Mouse (Mus musculus): ENCODE data around the gene Pmvk. TPM values are rescaled to one million over a fixed set of nuclear protein-coding genes. Genes with fewer than 3 reads are reported as not detected.

Gene Pmvk
- polyA plus RNA-seq, 1 experiment from 2014 or later, result 49.7 TPM

DNA sequence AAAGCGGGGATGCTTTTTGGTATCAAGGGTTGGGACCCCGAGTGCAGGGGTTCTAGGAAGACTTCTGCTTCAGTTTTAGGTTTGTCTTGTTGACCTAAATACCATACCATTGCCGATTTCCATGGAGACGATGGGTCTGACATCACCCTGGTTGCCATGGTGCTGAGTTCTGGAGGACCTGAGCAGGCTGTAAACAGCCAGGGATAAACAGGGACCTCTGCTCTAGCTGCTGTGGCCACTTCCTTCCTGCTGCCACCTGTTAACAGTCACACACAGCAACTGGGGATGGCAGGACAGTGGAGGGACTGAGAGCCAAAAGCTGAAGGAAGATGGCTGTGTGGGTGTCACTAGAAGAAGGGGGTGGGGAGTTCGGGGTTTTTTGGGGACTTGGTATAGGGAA is 17.1 kb upstream of the Pmvk start:
- H3K36me3 ChIP-seq (ENCODE audit: control insufficient read depth, insufficient read depth, low read length), result peaks cover 5% of the 10 kb centered on the region; the same call in 1 of the 2 replicates
- peak overlapping the region; percentile 48 for H3K4me3 ChIP-seq (ENCODE audit: low read depth, low read length)
- H3K9me3 ChIP-seq (ENCODE audit: control insufficient read depth, low read length), result no peaks in the 10 kb centered on the region
- peaks cover 5% of the 10 kb centered on the region for H3K4me1 ChIP-seq (replicated peaks; ENCODE audit: control insufficient read depth, insufficient read depth)
- peak; percentile 37 for DNase-seq (ENCODE audit: low spot score)
- peak overlapping the region; percentile 67 for H3K4me2 ChIP-seq (replicated peaks; ENCODE audit: low read depth)
- TF ChIP-seq CTCF (IDR thresholded peaks at IDR 0.05; ENCODE audit: low read depth) (no peak), EP300 (optimal IDR thresholded peaks at IDR 0.05) (no peak)
- peak overlapping the region; percentile 66 for H3K27ac ChIP-seq (replicated peaks)
- peak; percentile 43; the same call in 1 of the 2 replicates for ATAC-seq (ENCODE audit: low FRiP score, low TSS enrichment)
- no peaks in the 10 kb centered on the region for H3K27me3 ChIP-seq (ENCODE audit: control insufficient read depth, insufficient read depth, low read length)
- WGBS, result 28% methylated on average over 5 of the region's 5 CpGs
- H3K9ac ChIP-seq (ENCODE audit: low read length), result peak overlapping the region; percentile 59

DNA sequence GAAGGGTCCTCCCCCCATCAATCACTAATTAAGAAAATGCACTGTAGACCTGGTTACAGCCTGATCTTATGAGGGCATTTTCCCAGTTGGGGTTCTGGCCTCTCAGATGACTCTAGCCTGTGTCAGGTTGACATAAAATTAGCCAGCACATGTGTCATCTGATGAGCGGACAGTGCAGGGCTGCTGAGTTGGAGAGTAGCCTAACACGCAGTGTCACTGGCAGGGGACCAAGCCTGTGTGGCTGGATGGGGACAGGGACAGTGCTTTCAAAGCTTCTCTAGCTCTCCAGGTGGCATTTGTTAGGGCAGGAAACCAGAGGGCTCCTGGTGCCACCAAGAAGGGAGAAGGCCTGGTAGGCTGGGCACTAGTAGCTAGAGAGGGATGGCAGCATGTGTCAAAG is 13.7 kb upstream of the Pmvk start:
- no peak for ATAC-seq (ENCODE audit: low FRiP score, low TSS enrichment)
- H3K9ac ChIP-seq (ENCODE audit: low read length), result no peak overlapping the region
- no peaks in the 10 kb centered on the region for H3K27me3 ChIP-seq (ENCODE audit: control insufficient read depth, insufficient read depth, low read length)
- no peak overlapping the region for H3K4me2 ChIP-seq (replicated peaks; ENCODE audit: low read depth)
- peaks cover 5% of the 10 kb centered on the region for H3K4me1 ChIP-seq (replicated peaks; ENCODE audit: control insufficient read depth, insufficient read depth)
- WGBS, result 88% methylated on average over 2 of the region's 2 CpGs
- no peak overlapping the region for H3K4me3 ChIP-seq (ENCODE audit: low read depth, low read length)
- no peak for DNase-seq (ENCODE audit: low spot score)
- TF ChIP-seq CTCF (IDR thresholded peaks at IDR 0.05; ENCODE audit: low read depth), result no peak
- no peak for TF ChIP-seq EP300 (optimal IDR thresholded peaks at IDR 0.05)
- no peaks in the 10 kb centered on the region for H3K9me3 ChIP-seq (ENCODE audit: control insufficient read depth, low read length)
- no peak overlapping the region for H3K27ac ChIP-seq (replicated peaks)
- H3K36me3 ChIP-seq (ENCODE audit: control insufficient read depth, insufficient read depth, low read length), result peaks cover 7% of the 10 kb centered on the region; the same call in 1 of the 2 replicates

DNA sequence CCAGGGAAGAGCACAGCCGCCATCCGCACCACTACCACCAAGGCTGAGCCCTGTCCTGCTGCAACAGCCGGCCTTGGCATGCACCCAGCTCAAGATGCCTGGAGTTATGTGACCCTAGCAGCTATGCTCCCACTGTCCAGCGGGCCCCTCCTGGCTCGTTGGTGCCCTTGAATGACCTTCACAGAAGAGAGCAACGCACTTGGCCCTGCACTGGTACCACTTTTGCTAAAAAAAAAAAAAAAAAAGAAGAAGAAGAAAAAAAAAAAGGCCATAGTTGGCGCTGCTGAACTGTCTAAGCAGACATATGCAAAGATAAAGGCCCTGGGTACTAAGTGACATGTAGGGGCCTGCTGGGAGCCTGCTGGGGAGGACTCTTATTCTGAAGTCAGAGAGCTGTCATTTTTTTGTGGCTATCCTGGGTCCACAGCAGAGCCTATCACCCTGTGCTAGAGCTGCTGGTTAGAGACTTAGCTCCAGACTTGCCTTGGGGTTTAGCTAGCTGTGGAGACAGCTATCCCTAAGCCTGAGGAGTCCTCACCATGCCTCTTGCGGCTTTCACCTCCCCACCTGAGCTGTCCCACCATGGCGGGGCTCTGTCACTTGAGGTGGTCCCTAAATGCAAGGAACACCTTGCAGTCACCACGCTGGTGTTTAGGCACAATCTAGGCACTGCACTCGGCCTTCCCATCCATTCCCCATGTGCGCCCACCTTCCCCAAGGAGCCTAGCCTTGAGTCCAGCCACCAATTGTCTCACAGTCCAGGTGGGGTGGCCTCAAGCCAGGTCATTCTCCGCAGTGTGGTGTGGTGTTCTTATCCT is 5.4 kb upstream of the Pmvk start:
- Histone ChIP-seq H3K9me3 (ENCODE audit: control insufficient read depth, low read length) (no peaks in the 10 kb centered on the region), H3K27me3 (ENCODE audit: control insufficient read depth, insufficient read depth, low read length) (no peaks in the 10 kb centered on the region), H3K9ac (ENCODE audit: low read length) (no peak overlapping the region), H3K4me1 (replicated peaks; ENCODE audit: control insufficient read depth, insufficient read depth) (no peaks in the 10 kb centered on the region), H3K4me2 (replicated peaks; ENCODE audit: low read depth) (0 out of 2 replicates have a peak overlapping the region, but pooled peaks have one; percentile 5), H3K27ac (replicated peaks) (0 out of 2 replicates have a peak overlapping the region, but pooled peaks have one; percentile 18), H3K4me3 (ENCODE audit: low read depth, low read length) (no peak overlapping the region), H3K36me3 (ENCODE audit: control insufficient read depth, insufficient read depth, low read length) (peaks cover 5% of the 10 kb centered on the region; the same call in 1 of the 2 replicates)
- DNase-seq (ENCODE audit: low spot score), result no peak
- TF ChIP-seq EP300 (optimal IDR thresholded peaks at IDR 0.05), result no peak
- no peak for TF ChIP-seq CTCF (IDR thresholded peaks at IDR 0.05; ENCODE audit: low read depth)
- ATAC-seq (ENCODE audit: low FRiP score, low TSS enrichment), result peak; percentile 4; the same call in 1 of the 2 replicates
- WGBS, result 54% methylated on average over 13 of the region's 13 CpGs

DNA sequence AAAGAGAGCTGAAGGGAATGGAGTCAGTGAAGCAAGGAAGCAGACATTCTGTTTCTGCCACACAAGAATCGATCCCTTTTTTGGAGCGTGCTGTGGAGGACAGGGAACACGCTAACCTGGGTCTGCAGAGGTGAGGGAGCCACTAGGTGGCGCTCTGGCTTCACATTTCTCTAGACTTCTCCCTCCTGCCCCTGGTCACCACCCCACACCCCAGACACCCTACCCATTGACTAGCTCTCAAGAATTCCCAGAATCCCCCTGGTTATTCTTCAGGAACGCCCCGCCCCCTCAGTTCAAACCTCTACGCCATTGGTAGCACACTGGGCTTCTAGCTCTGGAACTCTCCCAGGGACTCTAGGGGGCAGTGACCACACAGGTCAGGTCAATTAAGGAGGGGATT is 4.8 kb upstream of the Pmvk start:
- peaks cover 5% of the 10 kb centered on the region; the same call in 1 of the 2 replicates for H3K36me3 ChIP-seq (ENCODE audit: control insufficient read depth, insufficient read depth, low read length)
- no peak overlapping the region for H3K4me3 ChIP-seq (ENCODE audit: low read depth, low read length)
- no peaks in the 10 kb centered on the region for H3K9me3 ChIP-seq (ENCODE audit: control insufficient read depth, low read length)
- peak; percentile 81 for DNase-seq (ENCODE audit: low spot score)
- H3K27ac ChIP-seq (replicated peaks), result 0 out of 2 replicates have a peak overlapping the region, but pooled peaks have one; percentile 18
- 55% methylated on average over 7 of the region's 7 CpGs for WGBS
- no peak overlapping the region for H3K9ac ChIP-seq (ENCODE audit: low read length)
- TF ChIP-seq CTCF (IDR thresholded peaks at IDR 0.05; ENCODE audit: low read depth) (peak; percentile 82), EP300 (optimal IDR thresholded peaks at IDR 0.05) (no peak)
- peak; percentile 67 for ATAC-seq (ENCODE audit: low FRiP score, low TSS enrichment)
- H3K4me1 ChIP-seq (replicated peaks; ENCODE audit: control insufficient read depth, insufficient read depth), result no peaks in the 10 kb centered on the region
- H3K27me3 ChIP-seq (ENCODE audit: control insufficient read depth, insufficient read depth, low read length), result no peaks in the 10 kb centered on the region
- no peak overlapping the region for H3K4me2 ChIP-seq (replicated peaks; ENCODE audit: low read depth)

DNA sequence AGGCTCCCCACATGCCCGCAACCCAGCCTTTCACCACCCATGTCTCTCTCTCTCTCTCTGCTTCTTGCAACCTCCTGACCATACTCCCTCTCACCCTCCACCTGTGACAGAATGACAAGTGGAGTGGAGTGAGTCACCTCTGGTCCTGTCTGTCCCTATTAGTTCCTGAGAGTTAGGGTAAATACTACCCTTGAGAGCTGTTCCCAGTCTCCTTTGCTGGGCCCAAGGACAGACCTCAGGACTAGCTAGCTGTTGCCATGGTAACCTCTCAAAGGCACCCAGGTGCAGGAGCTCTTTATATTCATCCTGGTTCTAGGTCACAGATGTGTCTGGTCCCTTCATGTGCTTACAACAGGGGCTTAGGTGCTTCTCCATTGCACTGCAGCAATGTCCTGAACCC is 2.4 kb upstream of the Pmvk start:
- Histone ChIP-seq H3K4me1 (replicated peaks; ENCODE audit: control insufficient read depth, insufficient read depth) (no peaks in the 10 kb centered on the region), H3K27ac (replicated peaks) (no peak overlapping the region), H3K4me2 (replicated peaks; ENCODE audit: low read depth) (no peak overlapping the region), H3K9ac (ENCODE audit: low read length) (no peak overlapping the region), H3K27me3 (ENCODE audit: control insufficient read depth, insufficient read depth, low read length) (no peaks in the 10 kb centered on the region), H3K4me3 (ENCODE audit: low read depth, low read length) (no peak overlapping the region), H3K36me3 (ENCODE audit: control insufficient read depth, insufficient read depth, low read length) (no peaks in the 10 kb centered on the region; the same call in 1 of the 2 replicates), H3K9me3 (ENCODE audit: control insufficient read depth, low read length) (no peaks in the 10 kb centered on the region)
- TF ChIP-seq EP300 (optimal IDR thresholded peaks at IDR 0.05), result no peak
- no peak for TF ChIP-seq CTCF (IDR thresholded peaks at IDR 0.05; ENCODE audit: low read depth)
- WGBS, result 80% methylated on average over 1 of the region's 1 CpGs
- ATAC-seq (ENCODE audit: low FRiP score, low TSS enrichment) (no peak), DNase-seq (ENCODE audit: low spot score) (no peak)

DNA sequence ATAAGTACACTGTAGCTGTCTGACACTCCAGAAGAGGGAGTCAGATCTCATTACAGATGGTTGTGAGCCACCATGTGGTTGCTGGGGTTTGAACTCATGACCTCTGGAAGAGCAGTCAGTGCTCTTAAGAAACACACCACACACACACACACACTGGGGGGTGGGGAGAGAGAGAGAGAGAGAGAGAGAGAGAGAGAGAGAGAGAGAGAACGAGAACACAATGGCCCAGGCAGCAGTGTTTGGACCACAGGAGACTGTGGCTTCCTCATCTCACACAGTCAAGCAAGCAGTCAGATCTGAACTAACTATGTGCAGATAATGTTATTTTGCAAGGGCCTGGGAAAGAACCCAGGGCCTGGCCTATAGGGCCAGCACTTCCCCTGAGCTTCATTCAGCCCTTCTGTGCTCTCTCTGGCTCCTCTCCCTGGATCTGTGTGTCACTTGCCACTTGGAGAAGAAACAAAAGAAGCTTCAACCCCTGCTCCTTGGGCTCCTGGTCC is 1.5 kb downstream of the Pmvk start:
- DNase-seq (ENCODE audit: low spot score) (no peak), ATAC-seq (ENCODE audit: low FRiP score, low TSS enrichment) (no peak)
- Histone ChIP-seq H3K27me3 (ENCODE audit: control insufficient read depth, insufficient read depth, low read length) (no peaks in the 10 kb centered on the region), H3K27ac (replicated peaks) (no peak overlapping the region), H3K4me3 (ENCODE audit: low read depth, low read length) (no peak overlapping the region), H3K4me1 (replicated peaks; ENCODE audit: control insufficient read depth, insufficient read depth) (no peaks in the 10 kb centered on the region), H3K4me2 (replicated peaks; ENCODE audit: low read depth) (no peak overlapping the region), H3K36me3 (ENCODE audit: control insufficient read depth, insufficient read depth, low read length) (no peaks in the 10 kb centered on the region), H3K9me3 (ENCODE audit: control insufficient read depth, low read length) (no peaks in the 10 kb centered on the region), H3K9ac (ENCODE audit: low read length) (no peak overlapping the region)
- TF ChIP-seq EP300 (optimal IDR thresholded peaks at IDR 0.05), result no peak
- TF ChIP-seq CTCF (IDR thresholded peaks at IDR 0.05; ENCODE audit: low read depth), result no peak
- 78% methylated on average over 1 of the region's 1 CpGs for WGBS
